Mouse (Mus musculus) ZHBTc4 (cell line): ENCODE measurements at regions not wholly inside any gene's neighbourhood (a gene's known extent, or its start where the extent isn't known, plus 50 kb on each side); places are given as distances from the start of the nearest gene placed in this dataset.

Experiments
- DNase-seq: peaks from one replicate; pipeline ENCODE4 v3.0.0-alpha.2; 2011; ENCODE audit warnings: low read depth, low spot score

DNA sequence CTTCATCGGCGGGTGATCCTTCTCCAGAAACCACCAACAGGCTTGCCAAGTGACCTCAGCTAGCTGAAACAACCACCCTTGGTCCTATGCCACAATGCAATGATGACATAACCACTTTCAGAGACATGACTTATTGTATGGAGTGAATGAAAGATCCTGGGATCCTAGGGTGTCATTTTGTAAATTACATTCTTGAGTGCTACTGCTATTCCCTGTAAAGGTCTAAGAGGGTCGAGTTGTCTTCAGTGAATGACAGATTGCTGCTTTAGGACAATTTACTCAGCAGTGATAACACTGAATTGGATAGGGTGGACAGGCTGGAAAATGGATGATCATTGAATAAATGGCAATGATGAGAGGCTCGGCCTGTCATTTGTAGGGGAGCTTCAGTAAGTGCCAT is 692.4 kb downstream of the Gm9008 start:
- no peak for DNase-seq

DNA sequence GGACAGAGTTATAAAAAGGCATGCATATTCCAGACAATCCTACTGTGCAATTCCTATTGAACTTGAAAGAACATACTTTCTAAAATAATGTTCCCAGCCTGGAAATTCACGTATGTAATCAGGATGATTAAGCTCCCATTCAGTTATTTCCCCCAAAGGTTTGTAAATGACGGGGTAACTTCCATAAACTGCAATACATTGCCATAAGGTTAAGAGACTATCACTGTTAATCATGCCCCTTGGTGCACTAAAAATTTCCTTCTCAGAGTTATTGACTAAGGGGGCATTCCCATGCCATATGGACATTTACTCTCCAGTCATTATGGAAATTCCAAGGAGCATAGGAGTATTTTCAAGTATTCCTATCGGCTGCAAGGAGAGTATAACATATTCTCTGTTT is 697.6 kb downstream of the Gm9008 start:
- no peak for DNase-seq

DNA sequence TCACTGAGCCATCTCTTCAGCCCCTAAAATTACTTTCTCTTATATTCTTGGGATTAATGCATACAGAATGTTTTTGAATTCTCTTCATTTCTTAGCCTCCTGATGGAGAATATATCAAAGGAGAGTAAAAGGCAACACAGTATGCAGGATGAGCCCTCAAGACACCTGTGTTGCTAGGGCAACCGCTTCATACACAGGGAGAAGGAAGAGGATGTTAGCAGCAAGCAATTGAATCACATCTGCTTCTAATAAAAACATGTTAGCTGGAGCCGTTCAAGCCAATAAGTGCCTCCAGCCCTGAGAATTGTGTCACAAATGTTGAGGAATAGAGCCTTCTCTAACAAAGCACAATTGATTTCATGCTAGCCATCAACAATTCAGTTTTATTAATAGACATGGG is 698.0 kb downstream of the Gm9008 start:
- DNase-seq: no peak

- DNase-seq: peak; percentile 10
These were observed 714.9 kb downstream of the Gm9008 start for GRCm38 (mm10) chr6:75782680-75783079.

GRCm38 (mm10) chr6:75763041-75763440 is 734.5 kb downstream of the Gm9008 start:
- DNase-seq: no peak

- DNase-seq: no peak
These were observed 741.4 kb downstream of the Gm9008 start for GRCm38 (mm10) chr6:75756184-75756583.
